Mouse (Mus musculus) liver, embryonic 15.5 days (tissue): ENCODE measurements around the gene Mark3. TPM values are rescaled to one million over a fixed set of nuclear protein-coding genes. Genes with fewer than 3 reads are reported as not detected.

Source experiments
- ATAC-seq: fragments of 200-750 bp; cut with Nextera tagmentation; 2 replicates; pipeline ENCODE4 v1.8.0; 2017; ENCODE audit warnings: moderate number of reproducible peaks, mild to moderate bottlenecking, moderate library complexity; ENCODE audit not compliant: insufficient read depth
- H3K27ac ChIP-seq: fragments of 300-500 bp; sonication (generic); replicated peaks from 2 replicates; pipeline ENCODE4 v1.5.1; 2015; ENCODE audit warnings: mild to moderate bottlenecking, inconsistent platforms
- H3K27me3 ChIP-seq: fragments of 300-500 bp; sonication (generic); 2 replicates; pipeline ENCODE4 v1.6.1; 2015; ENCODE audit warnings: mild to moderate bottlenecking, inconsistent platforms
- H3K36me3 ChIP-seq: fragments of 300-500 bp; sonication (generic); replicated peaks from 2 replicates; pipeline ENCODE4 v1.6.1; 2015; ENCODE audit warnings: moderate library complexity, mild to moderate bottlenecking, inconsistent platforms
- H3K4me1 ChIP-seq: fragments of 300-500 bp; sonication (generic); replicated peaks from 2 replicates; pipeline ENCODE4 v1.6.1; 2015; ENCODE audit warnings: inconsistent platforms
- H3K4me2 ChIP-seq: fragments of 300-500 bp; sonication (generic); 2 replicates; pipeline ENCODE4 v1.6.1; 2015; ENCODE audit warnings: moderate library complexity, mild to moderate bottlenecking, inconsistent platforms
- H3K4me3 ChIP-seq: fragments of 300-500 bp; sonication (generic); replicated peaks from 2 replicates; pipeline ENCODE4 v1.5.1; 2015; ENCODE audit warnings: mild to moderate bottlenecking, inconsistent platforms
- H3K9ac ChIP-seq: fragments of 300-500 bp; sonication (generic); 2 replicates; pipeline ENCODE4 v1.6.1; 2015; ENCODE audit warnings: moderate library complexity, mild to moderate bottlenecking, inconsistent platforms
- H3K9me3 ChIP-seq: fragments of 300-500 bp; sonication (generic); replicated peaks from 2 replicates; pipeline ENCODE4 v1.6.1; 2016; ENCODE audit warnings: inconsistent platforms
- WGBS: fragments of 180-500 bp; shearing (Covaris S2); methylation state at CpG from one replicate; pipeline ENCODE4 v1.1.7; 2015; ENCODE audit warnings: mixed read lengths; ENCODE audit not compliant: insufficient replicate concordance; 5-methylcytosine and 5-hydroxymethylcytosine counted together
- polyA plus RNA-seq: library from polyadenylated mRNA; unstranded; fragments of >200 nt; fragmentation: Nextera tagmentation; extraction: Ambion mirVana; gene quantifications from 2 replicates; pipeline ENCODE4 v1.2.1, GENCODE M21; 2015

Mark3 gene
- polyA plus RNA-seq, 1 experiment from 2014 or later, result 13.3 TPM

DNA sequence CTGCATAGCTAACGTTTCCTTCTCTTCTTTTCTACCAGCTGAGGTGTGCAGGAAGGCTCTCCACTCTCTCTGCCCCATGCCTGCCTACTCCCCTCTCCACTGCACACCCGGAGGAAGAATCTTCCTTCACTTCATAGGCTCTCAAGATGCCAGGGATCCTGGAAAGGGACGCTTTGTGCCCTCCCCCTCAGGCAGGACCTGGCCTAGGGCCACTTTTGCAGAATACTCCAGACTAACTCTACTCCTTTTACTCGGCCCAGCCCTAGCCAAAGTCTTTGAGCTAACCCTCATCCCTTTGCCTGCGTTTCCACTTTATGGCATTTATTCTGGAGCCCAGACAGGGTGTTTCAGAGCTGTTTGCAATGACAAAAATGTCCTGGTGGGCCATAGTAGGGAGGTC, 103.1 kb downstream of the Mark3 start:
- peaks cover 35% of the 10 kb centered on the region for H3K27me3 ChIP-seq
- H3K4me1 ChIP-seq, result peaks cover 37% of the 10 kb centered on the region
- peaks cover 16% of the 10 kb centered on the region; the same call in 1 of the 2 replicates for H3K36me3 ChIP-seq
- H3K4me2 ChIP-seq, result peak overlapping the region; percentile 78
- peak; percentile 8; the same call in 1 of the 2 replicates for ATAC-seq
- H3K27ac ChIP-seq, result peak overlapping the region; percentile 74
- peak overlapping the region; percentile 83 for H3K4me3 ChIP-seq
- peak overlapping the region; percentile 62 for H3K9ac ChIP-seq
- WGBS, result 29% methylated on average over 5 of the region's 5 CpGs
- H3K9me3 ChIP-seq, result no peaks in the 10 kb centered on the region

- Histone ChIP-seq H3K27ac (peak within 1 kb of the TSS; percentile 74), H3K4me1 (peaks cover 33% of the 10 kb centered on the region), H3K9ac (peak within 1 kb of the TSS; percentile 62), H3K4me2 (peak within 1 kb of the TSS; percentile 78), H3K4me3 (peak within 1 kb of the TSS; percentile 83), H3K9me3 (no peaks in the 10 kb centered on the region), H3K36me3 (peaks cover 20% of the 10 kb centered on the region; the same call in 1 of the 2 replicates), H3K27me3 (peaks cover 29% of the 10 kb centered on the region)
- WGBS, result under 1% methylated on average over 51 of the region's 51 CpGs
- peak; percentile 80 for ATAC-seq
Measured at GRCm38 (mm10) chr12:111677882-111678669, 103.8 kb downstream of the Mark3 start, which contains the start of gene Trmt61a. Gene Trmt61a (plus strand): TSS chr12:111678105.

DNA sequence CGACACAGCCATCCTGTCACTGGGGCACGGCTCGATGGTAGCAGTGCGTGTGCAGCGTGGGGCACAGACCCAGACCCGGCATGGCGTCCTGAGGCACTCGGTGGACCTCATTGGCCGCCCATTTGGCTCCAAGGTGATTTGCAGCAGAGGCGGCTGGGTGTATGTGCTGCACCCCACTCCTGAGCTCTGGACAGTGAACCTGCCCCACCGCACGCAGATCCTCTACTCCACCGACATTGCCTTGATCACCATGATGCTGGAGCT, 104.3 kb downstream of the Mark3 start:
- Histone ChIP-seq H3K9ac (peak overlapping the region; percentile 43), H3K4me1 (peaks cover 33% of the 10 kb centered on the region), H3K4me3 (peak overlapping the region; percentile 83), H3K27ac (no peak overlapping the region), H3K9me3 (no peaks in the 10 kb centered on the region), H3K4me2 (peak overlapping the region; percentile 78), H3K36me3 (peaks cover 20% of the 10 kb centered on the region; the same call in 1 of the 2 replicates), H3K27me3 (peaks cover 23% of the 10 kb centered on the region)
- ATAC-seq, result 0 out of 2 replicates have a peak, but pooled peaks have one; percentile 5
- WGBS, result 3% methylated on average over 13 of the region's 13 CpGs

- Histone ChIP-seq H3K9ac (peak overlapping the region; percentile 43; the same call in 1 of the 2 replicates), H3K27me3 (peaks cover 19% of the 10 kb centered on the region), H3K4me2 (peak overlapping the region; percentile 78), H3K36me3 (peaks cover 20% of the 10 kb centered on the region; the same call in 1 of the 2 replicates), H3K4me3 (peak overlapping the region; percentile 83), H3K27ac (no peak overlapping the region), H3K9me3 (no peaks in the 10 kb centered on the region), H3K4me1 (peaks cover 33% of the 10 kb centered on the region)
- ATAC-seq, result no peak
- 17% methylated on average over 7 of the region's 7 CpGs for WGBS
Measured at GRCm38 (mm10) chr12:111678997-111679396, 104.7 kb downstream of the Mark3 start.

DNA sequence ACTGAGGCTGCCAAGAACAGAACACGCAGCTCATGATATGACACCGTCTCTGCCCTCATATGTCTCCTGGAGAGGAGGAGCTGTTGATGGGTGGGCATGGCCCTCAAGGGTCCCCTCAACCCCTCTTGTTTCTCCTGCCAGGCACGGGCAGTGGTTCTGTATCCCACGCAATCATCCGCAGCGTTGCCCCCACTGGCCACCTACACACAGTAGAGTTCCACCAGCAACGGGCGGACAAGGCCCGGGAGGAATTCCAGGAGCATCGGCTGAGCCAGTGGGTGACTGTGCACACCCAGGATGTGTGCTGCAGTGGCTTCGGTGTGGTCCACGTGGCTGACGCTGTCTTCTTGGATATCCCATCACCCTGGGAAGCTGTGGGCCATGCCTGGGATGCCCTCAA, 106.3 kb downstream of the Mark3 start:
- Histone ChIP-seq H3K9me3 (no peaks in the 10 kb centered on the region), H3K4me2 (no peak overlapping the region), H3K4me3 (no peak overlapping the region), H3K36me3 (peaks cover 20% of the 10 kb centered on the region; the same call in 1 of the 2 replicates), H3K9ac (no peak overlapping the region), H3K4me1 (peaks cover 26% of the 10 kb centered on the region), H3K27ac (no peak overlapping the region), H3K27me3 (peaks cover 4% of the 10 kb centered on the region; the same call in 1 of the 2 replicates)
- ATAC-seq, result no peak
- 82% methylated on average over 13 of the region's 13 CpGs for WGBS

DNA sequence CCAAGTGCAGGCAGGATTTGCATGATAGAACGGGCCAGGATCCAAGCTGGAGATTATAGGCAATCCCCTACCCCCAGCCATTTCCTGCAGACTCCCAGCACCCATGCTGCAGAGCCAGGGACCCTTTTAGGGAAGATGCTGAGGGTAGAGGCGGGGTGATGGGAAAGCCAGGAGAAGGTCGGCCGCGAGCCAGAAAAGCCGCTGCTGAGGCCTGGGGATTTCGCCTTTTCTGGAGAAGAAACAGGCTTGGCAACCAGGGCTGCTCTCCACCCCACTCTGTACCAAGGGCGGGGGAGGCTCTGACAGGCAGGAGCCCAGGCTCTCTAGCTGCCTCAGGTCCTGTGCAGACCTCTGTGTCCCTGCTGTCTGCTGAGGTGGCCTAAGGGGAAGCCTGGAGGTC, 107.0 kb downstream of the Mark3 start:
- WGBS, result 77% methylated on average over 8 of the region's 8 CpGs
- Histone ChIP-seq H3K27me3 (peaks cover under 1% of the 10 kb centered on the region; the same call in 1 of the 2 replicates), H3K4me1 (peaks cover 26% of the 10 kb centered on the region), H3K36me3 (peaks cover 20% of the 10 kb centered on the region; the same call in 1 of the 2 replicates), H3K27ac (no peak overlapping the region), H3K4me2 (no peak overlapping the region), H3K9ac (no peak overlapping the region), H3K4me3 (no peak overlapping the region), H3K9me3 (no peaks in the 10 kb centered on the region)
- no peak for ATAC-seq

DNA sequence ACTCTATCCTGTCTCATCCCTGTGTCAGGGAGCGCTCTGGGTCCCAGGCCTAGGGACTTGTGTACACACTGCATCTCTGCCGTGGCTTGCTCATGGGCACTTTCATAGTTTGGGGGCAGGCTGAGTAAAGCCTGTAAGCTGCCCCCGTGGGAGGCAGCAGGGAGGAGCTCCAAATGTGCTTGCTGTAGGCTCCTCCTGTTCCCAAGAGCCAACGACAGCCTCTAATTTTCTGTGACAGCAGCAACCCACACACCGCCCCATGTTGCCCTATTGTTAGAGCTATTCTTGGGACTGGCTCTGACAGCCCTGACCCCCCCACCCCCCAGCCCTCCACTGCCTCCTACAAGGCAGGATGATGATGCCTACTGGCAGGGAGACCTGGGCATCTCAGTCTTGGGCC, 107.7 kb downstream of the Mark3 start:
- Histone ChIP-seq H3K4me3 (no peak overlapping the region), H3K9ac (no peak overlapping the region), H3K27me3 (peaks cover 5% of the 10 kb centered on the region; the same call in 1 of the 2 replicates), H3K4me1 (peaks cover 25% of the 10 kb centered on the region), H3K27ac (no peak overlapping the region), H3K36me3 (peaks cover 20% of the 10 kb centered on the region; the same call in 1 of the 2 replicates), H3K9me3 (no peaks in the 10 kb centered on the region), H3K4me2 (no peak overlapping the region)
- no peak for ATAC-seq
- WGBS, result 70% methylated on average over 5 of the region's 5 CpGs

- H3K9ac ChIP-seq, result no peak overlapping the region
- no peak overlapping the region for H3K27ac ChIP-seq
- no peak overlapping the region for H3K4me3 ChIP-seq
- WGBS, result 61% methylated on average over 5 of the region's 5 CpGs
- H3K27me3 ChIP-seq, result peaks cover 12% of the 10 kb centered on the region
- H3K4me2 ChIP-seq, result no peak overlapping the region
- H3K9me3 ChIP-seq, result no peaks in the 10 kb centered on the region
- peaks cover 17% of the 10 kb centered on the region for H3K4me1 ChIP-seq
- H3K36me3 ChIP-seq, result peaks cover 20% of the 10 kb centered on the region; the same call in 1 of the 2 replicates
- no peak for ATAC-seq
Measured at GRCm38 (mm10) chr12:111682806-111683205, 108.5 kb downstream of the Mark3 start.

DNA sequence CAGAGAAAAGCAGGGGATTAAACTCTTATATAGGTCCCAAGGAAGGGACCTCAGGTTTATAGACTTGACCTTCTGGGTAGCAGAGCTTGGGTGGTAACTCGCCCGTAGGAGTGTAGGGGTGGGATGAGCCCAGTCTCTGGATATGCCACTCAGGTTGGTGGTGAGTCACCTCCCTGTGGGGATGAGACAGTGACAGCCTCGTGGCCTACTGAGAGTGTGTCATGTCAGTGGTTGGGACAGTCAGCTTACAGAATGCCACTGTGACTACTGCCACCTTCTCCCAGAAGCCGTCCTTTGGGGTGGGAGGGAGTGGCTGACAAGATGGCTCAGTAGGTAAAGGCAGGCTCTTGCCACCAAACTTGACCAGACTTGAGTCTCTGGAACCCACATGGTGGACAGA, 112.1 kb downstream of the Mark3 start:
- H3K9ac ChIP-seq, result no peak overlapping the region
- H3K9me3 ChIP-seq, result no peaks in the 10 kb centered on the region
- peaks cover 14% of the 10 kb centered on the region; the same call in 1 of the 2 replicates for H3K36me3 ChIP-seq
- H3K4me1 ChIP-seq, result no peaks in the 10 kb centered on the region; the same call in 1 of the 2 replicates
- no peak for ATAC-seq
- H3K4me3 ChIP-seq, result no peak overlapping the region
- H3K27ac ChIP-seq, result no peak overlapping the region
- H3K4me2 ChIP-seq, result no peak overlapping the region
- 64% methylated on average over 4 of the region's 4 CpGs for whole genome bisulfite sequencing
- H3K27me3 ChIP-seq, result peaks cover 16% of the 10 kb centered on the region

GRCm38 (mm10) chr12:111687350-111688068, 113.2 kb downstream of the Mark3 start:
- H3K9ac ChIP-seq, result no peak overlapping the region
- H3K27me3 ChIP-seq, result peaks cover 16% of the 10 kb centered on the region
- H3K4me2 ChIP-seq, result no peak overlapping the region
- no peak overlapping the region for H3K4me3 ChIP-seq
- peaks cover 3% of the 10 kb centered on the region; the same call in 1 of the 2 replicates for H3K36me3 ChIP-seq
- no peaks in the 10 kb centered on the region for H3K9me3 ChIP-seq
- ATAC-seq, result peak; percentile 23; the same call in 1 of the 2 replicates
- WGBS, result 40% methylated on average over 14 of the region's 14 CpGs
- H3K27ac ChIP-seq, result no peak overlapping the region
- peaks cover 5% of the 10 kb centered on the region; the same call in 1 of the 2 replicates for H3K4me1 ChIP-seq

DNA sequence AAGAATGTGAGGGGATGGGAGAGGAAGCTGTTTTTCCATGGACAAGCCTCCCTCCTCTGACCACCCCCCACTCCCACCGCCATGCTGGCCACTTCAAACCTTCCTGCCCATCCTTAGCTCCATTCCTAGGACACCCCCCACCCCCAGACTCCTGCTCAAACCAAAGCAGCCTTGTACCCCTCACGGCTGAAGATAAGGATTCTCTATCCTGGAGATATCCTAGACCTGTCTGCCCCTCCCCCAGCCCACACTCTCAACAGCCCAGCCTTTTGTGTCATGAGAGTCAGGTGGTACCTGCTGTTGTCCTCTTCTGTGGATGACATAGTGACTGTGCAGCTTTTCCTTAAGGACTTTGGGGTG, 113.7 kb downstream of the Mark3 start:
- H3K36me3 ChIP-seq, result no peaks in the 10 kb centered on the region
- H3K9me3 ChIP-seq, result no peaks in the 10 kb centered on the region
- ATAC-seq, result no peak
- no peak overlapping the region for H3K9ac ChIP-seq
- H3K4me2 ChIP-seq, result no peak overlapping the region
- no peak overlapping the region for H3K27ac ChIP-seq
- WGBS, result 29% methylated on average over 2 of the region's 2 CpGs
- H3K4me3 ChIP-seq, result no peak overlapping the region
- H3K4me1 ChIP-seq, result peaks cover 9% of the 10 kb centered on the region
- peaks cover 16% of the 10 kb centered on the region for H3K27me3 ChIP-seq
